Mouse (Mus musculus): ENCODE results near the gene Hbb-bh1. TPM values are rescaled to one million over a fixed set of nuclear protein-coding genes. Genes with fewer than 3 reads are reported as not detected.
"Not testable (repeated sequence)": the region's sequence is repeated elsewhere in the genome, so short reads cannot be mapped to it uniquely, and the experiment has no call there.

Gene Hbb-bh1
- total RNA-seq (2021) = not detected
- long read RNA-seq, experiment 1 = 0 reads
- long read RNA-seq, experiment 2 = 0 reads

- no peak for DNase-seq (ENCODE audit: low spot score in 2 of 2)
Observed at GRCm38 (mm10) chr7:103843034-103843433, at the start of gene Hbb-bh1. Gene Hbb-bh1, minus strand, starts transcription at chr7:103843164.

DNA sequence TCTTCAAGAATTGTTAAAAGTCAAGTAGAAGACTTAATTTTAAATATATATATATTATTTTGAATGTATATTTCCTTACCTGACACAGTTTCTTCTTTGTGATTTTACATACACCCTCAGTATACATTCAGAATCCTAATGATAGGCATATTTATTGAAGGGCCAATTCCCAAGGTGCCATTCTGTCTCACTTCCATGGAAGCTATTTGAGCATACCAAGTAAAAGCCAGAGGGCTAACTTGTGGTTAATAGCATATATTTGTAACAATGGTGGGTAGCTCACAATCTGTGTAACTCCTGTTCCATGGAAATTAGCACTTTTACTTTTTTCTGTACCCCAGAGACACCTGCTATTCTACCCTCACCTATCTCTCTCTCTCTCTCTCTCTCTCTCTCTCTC is 43.2 kb upstream of the Hbb-bh1 start, which contains the start of gene Olfr66:
Gene Olfr66, minus strand, starts transcription at position 101 of the 400 bp plus-strand sequence.
- DNase-seq (ENCODE audit: low spot score in 2 of 2) = no peak

- DNase-seq (ENCODE audit: low spot score in 2 of 2) = no peak
Observed at GRCm38 (mm10) chr7:103877093-103877492, 34.1 kb upstream of the Hbb-bh1 start.

- DNase-seq (ENCODE audit: low spot score in 2 of 2) = no peak
Observed at GRCm38 (mm10) chr7:103874451-103874850, 31.5 kb upstream of the Hbb-bh1 start.

DNA sequence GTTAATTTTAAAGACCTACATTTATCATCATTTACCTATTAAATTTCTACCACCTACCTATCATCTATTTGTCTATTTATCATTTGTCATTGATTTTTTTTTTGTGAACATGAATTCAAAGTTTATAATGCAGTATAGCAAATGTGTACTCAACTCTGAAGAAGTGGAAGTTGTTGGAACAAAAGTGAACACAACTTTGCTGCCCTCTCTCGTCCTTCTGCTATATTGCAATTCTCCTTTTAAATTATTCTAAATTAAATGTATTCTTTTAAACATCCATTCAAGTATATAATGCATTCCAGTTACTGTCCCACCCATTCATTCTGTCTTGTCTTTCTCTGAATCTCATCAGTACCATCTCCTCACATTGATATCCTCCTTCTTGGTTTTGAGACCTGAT is 30.1 kb upstream of the Hbb-bh1 start:
- DNase-seq (ENCODE audit: low spot score in 2 of 2) = no peak

DNA sequence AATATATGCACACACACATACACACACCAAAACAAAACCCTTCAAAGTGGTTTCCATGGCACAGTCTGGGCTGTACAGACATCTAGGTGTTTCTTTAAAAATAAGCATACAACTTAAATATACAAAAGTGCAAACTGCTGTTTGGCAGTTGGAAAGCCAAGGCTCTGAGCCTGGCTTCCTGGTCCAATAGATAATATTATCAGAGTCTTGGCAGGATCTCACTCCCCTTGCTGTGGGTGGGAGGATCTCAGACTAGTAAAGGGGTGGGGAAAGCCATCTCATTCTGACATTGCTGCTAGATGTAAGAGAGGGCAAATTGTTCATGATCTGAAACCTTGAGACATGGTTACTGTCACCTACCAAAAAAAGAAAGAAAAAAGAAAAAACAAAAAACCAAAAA is 27.7 kb upstream of the Hbb-bh1 start:
- no peak for DNase-seq (ENCODE audit: low spot score in 2 of 2)

GRCm38 (mm10) chr7:103865716-103866115 is 22.8 kb upstream of the Hbb-bh1 start:
- no peak for DNase-seq (ENCODE audit: low spot score in 2 of 2)

DNA sequence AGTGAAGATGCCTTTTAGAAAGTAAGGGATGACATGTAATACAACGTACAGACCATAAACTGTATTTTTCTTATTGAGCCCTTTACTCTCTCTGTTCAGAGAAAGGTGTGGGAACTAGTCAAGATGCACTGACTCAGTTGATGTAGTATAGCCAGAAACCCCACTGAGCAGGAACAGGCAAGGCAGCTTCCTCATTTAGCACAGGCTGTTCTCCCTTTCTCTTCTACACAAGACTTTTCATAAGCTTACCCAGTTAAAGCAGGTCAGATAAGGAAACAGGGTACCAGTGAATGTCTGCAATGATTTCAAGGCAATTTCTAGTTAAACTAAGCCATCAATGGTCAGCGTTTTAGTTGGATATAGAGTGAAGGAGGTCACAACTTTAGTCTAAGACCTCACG is 18.6 kb upstream of the Hbb-bh1 start:
- no peak for DNase-seq (ENCODE audit: low spot score in 2 of 2)

- DNase-seq (ENCODE audit: low spot score in 2 of 2) = peak; percentile 23 to 31
Observed at GRCm38 (mm10) chr7:103860855-103861254, 17.9 kb upstream of the Hbb-bh1 start.

GRCm38 (mm10) chr7:103859076-103859475 is 16.1 kb upstream of the Hbb-bh1 start:
- no peak for DNase-seq (ENCODE audit: low spot score in 2 of 2)

DNA sequence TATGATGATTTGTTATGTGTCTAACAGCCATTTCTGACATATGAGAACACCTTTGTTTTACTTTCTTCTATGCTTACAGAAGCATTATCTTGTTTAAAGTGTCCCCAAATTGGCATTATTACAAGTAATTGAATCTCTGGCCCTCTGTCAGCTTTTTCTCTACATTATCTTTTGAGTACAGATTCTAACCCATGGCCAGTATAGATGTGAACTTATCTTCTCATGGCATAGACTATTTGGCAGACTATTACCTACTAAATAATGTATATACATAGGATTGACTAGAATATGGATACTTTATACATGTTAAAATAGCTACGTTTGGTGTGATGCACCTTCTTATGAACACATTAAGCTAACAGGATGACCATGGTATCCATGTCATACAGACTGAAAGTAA is 11.7 kb upstream of the Hbb-bh1 start:
- no peak for DNase-seq (ENCODE audit: low spot score in 2 of 2)

DNA sequence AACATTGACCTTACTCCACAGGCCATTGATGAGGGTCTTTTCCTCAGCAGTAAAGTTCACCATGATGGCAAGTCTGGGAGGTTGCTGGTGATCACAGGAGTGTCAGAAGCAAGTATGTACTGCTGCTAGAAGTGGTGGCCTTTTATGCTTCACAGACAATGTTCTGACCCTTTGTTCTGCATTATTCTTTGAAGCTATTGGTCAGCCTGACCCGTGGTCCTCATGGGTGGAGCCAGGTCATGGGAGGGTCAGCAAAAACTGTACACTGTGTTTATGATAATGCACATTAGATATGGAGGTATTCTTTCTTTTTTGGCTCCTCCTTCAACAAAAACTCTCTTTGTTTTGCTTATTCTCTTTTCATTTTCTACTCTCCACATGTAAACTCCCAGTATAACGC is 10.1 kb upstream of the Hbb-bh1 start, which contains the start of gene Hbb-y:
Gene Hbb-y, minus strand, starts transcription at position 127 of the 400 bp plus-strand sequence.
- DNase-seq (ENCODE audit: low spot score in 2 of 2) = no peak

DNA sequence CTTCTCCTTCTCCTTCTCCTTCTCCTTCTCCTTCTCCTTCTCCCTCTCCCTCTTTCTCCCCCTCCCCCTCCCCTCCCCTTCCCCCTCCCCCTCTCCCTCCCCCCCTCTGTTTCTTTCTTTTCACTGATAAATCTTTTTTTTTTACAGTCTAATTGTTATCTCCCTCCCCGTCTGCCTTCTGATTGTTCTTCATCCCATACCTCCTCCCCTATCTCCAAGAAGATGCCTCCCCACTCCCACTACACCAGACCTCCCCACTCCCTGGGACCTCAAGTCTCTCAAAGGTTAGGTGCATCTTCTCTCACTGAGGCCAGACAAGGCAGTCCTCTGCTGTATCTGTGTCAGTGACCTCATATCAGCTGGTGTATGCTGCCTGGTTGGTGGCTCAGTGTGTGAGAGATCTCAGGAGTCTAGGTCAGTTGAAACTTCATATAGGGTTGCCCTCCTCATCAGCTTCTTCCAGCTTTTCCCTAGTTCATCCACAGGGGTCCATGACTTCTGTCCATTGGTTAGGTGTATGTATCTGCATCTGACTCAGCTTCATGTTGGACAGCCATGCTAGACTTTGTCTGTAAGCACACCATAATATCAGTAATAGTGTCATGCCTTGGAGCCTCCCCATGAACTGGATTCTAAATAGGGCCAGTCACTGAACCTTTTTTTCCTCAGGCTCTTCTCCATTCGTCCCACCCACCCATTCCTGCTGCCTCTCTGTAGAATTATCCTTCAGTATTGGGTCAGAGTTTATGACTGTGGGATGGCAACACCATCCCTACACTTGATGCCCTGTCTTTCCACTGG is 1.8 kb upstream of the Hbb-bh1 start:
- no peak for DNase-seq (ENCODE audit: low spot score in 2 of 2)

- no peak for DNase-seq (ENCODE audit: low spot score in 2 of 2)
Observed at GRCm38 (mm10) chr7:103840268-103840667, 2.7 kb downstream of the Hbb-bh1 start, which contains the start of gene Hbb-bh2. Gene Hbb-bh2, minus strand, starts transcription at chr7:103840520.

DNA sequence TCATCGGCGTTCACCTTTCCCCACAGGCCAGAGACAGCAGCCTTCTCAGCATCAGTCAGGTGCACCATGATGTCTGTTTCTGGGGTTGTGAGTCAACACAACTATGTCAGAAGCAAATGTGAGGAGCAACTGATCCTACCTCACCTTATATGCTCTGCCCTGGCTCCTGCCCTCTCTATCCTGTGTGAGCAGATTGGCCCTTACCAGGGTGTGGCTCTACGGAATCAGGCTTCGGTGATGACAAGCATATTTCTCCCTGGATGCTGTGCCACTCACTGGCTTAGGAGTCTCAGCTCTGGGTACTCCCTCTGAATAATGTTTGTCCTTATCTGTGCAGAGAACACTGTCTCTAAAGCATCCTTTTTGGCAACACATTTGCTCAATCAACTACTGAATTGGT is 15.2 kb downstream of the Hbb-bh1 start, which contains the start of gene Hbb-bs:
Gene Hbb-bs, minus strand, starts transcription at position 289 of the 400 bp plus-strand sequence.
- DNase-seq (ENCODE audit: low spot score in 2 of 2) = no peak

GRCm38 (mm10) chr7:103827139-103827538 is 15.8 kb downstream of the Hbb-bh1 start:
- not testable (repeated sequence) for DNase-seq (ENCODE audit: low spot score in 2 of 2)

- no peak for DNase-seq (ENCODE audit: low spot score in 2 of 2)
Observed at GRCm38 (mm10) chr7:103826255-103826887, 16.6 kb downstream of the Hbb-bh1 start.

GRCm38 (mm10) chr7:103825536-103826254 is 17.3 kb downstream of the Hbb-bh1 start:
- no peak for DNase-seq (ENCODE audit: low spot score in 2 of 2)

DNA sequence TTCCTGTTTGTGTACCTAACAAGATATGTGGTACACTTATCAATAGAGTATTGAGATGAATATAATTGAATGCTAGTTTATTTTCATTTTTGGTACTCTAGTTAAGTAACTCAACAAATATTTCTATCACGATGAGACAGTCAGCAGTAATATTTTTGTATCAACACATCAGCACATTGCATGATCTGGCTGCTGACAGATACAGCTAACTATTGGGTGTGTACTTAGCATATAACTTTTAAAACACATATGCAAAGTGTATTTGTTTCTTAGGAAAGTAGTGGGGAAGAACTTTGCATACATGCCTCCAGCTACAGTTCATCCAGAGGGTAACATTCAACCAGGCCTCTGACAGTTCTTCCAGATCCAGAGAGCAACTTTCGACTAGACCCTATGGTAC is 18.4 kb downstream of the Hbb-bh1 start:
- DNase-seq (ENCODE audit: low spot score in 2 of 2) = no peak

- DNase-seq (ENCODE audit: low spot score in 2 of 2) = not testable (repeated sequence)
Observed at GRCm38 (mm10) chr7:103815085-103815484, 27.9 kb downstream of the Hbb-bh1 start.

DNA sequence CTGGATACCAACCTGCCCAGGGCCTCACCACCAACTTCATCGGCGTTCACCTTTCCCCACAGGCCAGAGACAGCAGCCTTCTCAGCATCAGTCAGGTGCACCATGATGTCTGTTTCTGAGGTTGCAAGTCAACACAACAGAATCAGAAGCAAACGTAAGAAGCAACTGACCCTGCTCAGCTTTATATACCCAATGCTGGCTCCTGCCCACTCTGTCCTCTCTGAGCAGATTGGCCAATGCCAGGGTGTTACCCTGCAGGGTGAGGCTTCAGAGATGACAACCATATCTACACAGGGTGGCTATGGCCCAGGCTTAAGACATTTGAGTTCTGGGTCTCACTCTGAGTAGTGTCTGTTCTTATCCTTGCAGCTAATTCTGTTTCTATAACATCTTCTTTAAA is 29.2 kb downstream of the Hbb-bh1 start, which contains the start of gene Hbb-bt:
Gene Hbb-bt, minus strand, starts transcription at position 231 of the 400 bp plus-strand sequence.
- no peak for DNase-seq (ENCODE audit: low spot score in 2 of 2)

Data from adrenal gland, adult 18-20 months (tissue).